Mouse (Mus musculus) Muller cell, postnatal 12 days (primary cell): ENCODE measurements around the gene Mta1.
A peak's percentile ranks its signal among the peaks of the same experiment; 100 is the strongest.

ENCODE experiments used
- DNase-seq: peaks from one replicate; pipeline ENCODE4 v3.0.0-alpha.2; 2015; ENCODE audit errors: inconsistent ontology term

Gene Mta1

GRCm38 (mm10) chr12:113148381-113149035, 50.4 kb downstream of the Mta1 start:
- no peak for DNase-seq

- peak; percentile 89 for DNase-seq
Observed at GRCm38 (mm10) chr12:113149341-113149740, 51.3 kb downstream of the Mta1 start.

GRCm38 (mm10) chr12:113149896-113150295, 51.8 kb downstream of the Mta1 start:
- DNase-seq, result no peak

- no peak for DNase-seq
Observed at GRCm38 (mm10) chr12:113150591-113150990, 52.5 kb downstream of the Mta1 start.

- no peak for DNase-seq
Observed at GRCm38 (mm10) chr12:113151046-113151445, 53.0 kb downstream of the Mta1 start.

GRCm38 (mm10) chr12:113151661-113152271, 53.7 kb downstream of the Mta1 start:
- DNase-seq, result no peak

- DNase-seq, result no peak
Observed at GRCm38 (mm10) chr12:113152272-113152661, 54.2 kb downstream of the Mta1 start.

- no peak for DNase-seq
Observed at GRCm38 (mm10) chr12:113152991-113153525, 55.0 kb downstream of the Mta1 start.

- no peak for DNase-seq
Observed at GRCm38 (mm10) chr12:113153971-113154370, 55.9 kb downstream of the Mta1 start.

- no peak for DNase-seq
Observed at GRCm38 (mm10) chr12:113154747-113155075, 56.6 kb downstream of the Mta1 start.

- DNase-seq, result peak; percentile 85
Observed at GRCm38 (mm10) chr12:113155076-113155771, 57.1 kb downstream of the Mta1 start.

- peak; percentile 100 for DNase-seq
Observed at GRCm38 (mm10) chr12:113155887-113156539, 57.9 kb downstream of the Mta1 start, which contains the start of gene Tedc1. Tedc1 (plus strand) TSS chr12:113156421.

- DNase-seq, result no peak
Observed at GRCm38 (mm10) chr12:113156540-113156929, 58.5 kb downstream of the Mta1 start.

- DNase-seq, result no peak
Observed at GRCm38 (mm10) chr12:113157002-113157401, 58.9 kb downstream of the Mta1 start.

- no peak for DNase-seq
Observed at GRCm38 (mm10) chr12:113157521-113157920, 59.4 kb downstream of the Mta1 start.

GRCm38 (mm10) chr12:113157971-113158370, 59.9 kb downstream of the Mta1 start:
- no peak for DNase-seq

- peak; percentile 92 for DNase-seq
Observed at GRCm38 (mm10) chr12:113163561-113164006, 65.5 kb downstream of the Mta1 start.

GRCm38 (mm10) chr12:113168031-113168536, 70.0 kb downstream of the Mta1 start:
- no peak for DNase-seq

GRCm38 (mm10) chr12:113176960-113177725, 79.1 kb downstream of the Mta1 start:
- no peak for DNase-seq

- no peak for DNase-seq
Observed at GRCm38 (mm10) chr12:113181020-113181419, 82.9 kb downstream of the Mta1 start.

- DNase-seq, result no peak
Observed at GRCm38 (mm10) chr12:113184945-113185344, 86.9 kb downstream of the Mta1 start.
